Mouse (Mus musculus): ENCODE results near the gene Olfr961.

DNA sequence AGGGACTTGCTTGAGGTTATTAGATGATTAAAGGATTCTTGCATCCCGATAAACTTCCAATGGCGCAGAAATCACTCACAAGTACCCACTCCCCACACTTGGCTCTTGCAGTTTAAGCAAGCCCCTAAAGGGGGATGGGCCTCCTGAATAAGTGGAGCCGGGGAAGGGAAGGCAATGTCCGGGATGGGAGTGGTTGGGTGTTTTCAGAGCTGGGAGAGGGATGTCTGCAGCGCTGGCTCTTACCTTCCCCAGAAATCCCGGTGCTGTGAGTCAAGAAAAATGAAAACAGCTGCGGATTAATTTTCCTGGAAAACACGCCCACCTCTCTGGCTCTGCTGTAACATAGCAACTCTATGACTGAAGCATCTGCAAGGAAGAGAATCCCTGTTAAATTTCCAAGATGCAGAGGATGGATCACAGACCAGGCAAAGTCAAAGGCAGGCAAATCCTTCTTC, 40.9 kb upstream of the Olfr961 start, which contains the start of gene AW551984:
- no peak for TF ChIP-seq CTCF (IDR thresholded peaks at IDR 0.05; ENCODE audit: low read depth, low read length)
- no peak for TF ChIP-seq POLR2A (IDR thresholded peaks at IDR 0.05; ENCODE audit: borderline replicate concordance, low read depth, low read length)

Data from bone marrow macrophage, adult 2 months (primary cell).